Mouse (Mus musculus) central nervous system, embryonic 18 days (tissue): ENCODE measurements around the gene Nudt4. TPM values are rescaled to one million over a fixed set of nuclear protein-coding genes. Genes with fewer than 3 reads are reported as not detected.

Source experiments
- polyA plus RNA-seq: library from polyadenylated mRNA; depleted of rRNA; stranded (reverse); fragments of >200 nt; gene quantifications from 2 replicates; pipeline ENCODE4 v1.2.3, GENCODE M21; 2012; rRNA removed

The Nudt4 gene
- polyA plus RNA-seq = 74.9 and 75.5 TPM in 2 replicates

GRCm38 (mm10) chr10:95563851-95564845, at the start of gene Nudt4:
Gene Nudt4 (minus strand): TSS chr10:95564146.

GRCm38 (mm10) chr10:95514656-95515292, 49.2 kb downstream of the Nudt4 start, which contains the start of gene Ube2n:
Gene Ube2n (plus strand): TSS chr10:95515145.

GRCm38 (mm10) chr10:95501463-95502081, 62.4 kb downstream of the Nudt4 start, which contains the start of gene Mrpl42:
Gene Mrpl42 (minus strand): TSS chr10:95501940.

Other genes starting within 250 kb of the Nudt4 start
- 7.7 and 8.5 TPM in 2 replicates for gene Cradd, start 240.0 kb downstream of the Nudt4 start, polyA plus RNA-seq
- gene Socs2, start 147.0 kb downstream of the Nudt4 start, polyA plus RNA-seq = 53.0 and 59.8 TPM in 2 replicates
- gene Mrpl42, start 62.2 kb downstream of the Nudt4 start, polyA plus RNA-seq = 170 TPM in 2 replicates
- 221 and 240 TPM in 2 replicates for gene Ube2n, start 49.0 kb downstream of the Nudt4 start, polyA plus RNA-seq
- not detected in 2 replicates for gene Anapc15-ps, start 109.3 kb upstream of the Nudt4 start, polyA plus RNA-seq